Mouse (Mus musculus) spleen, adult 2 months (tissue): ENCODE measurements around the gene Gm37240. TPM values are rescaled to one million over a fixed set of nuclear protein-coding genes. Genes with fewer than 3 reads are reported as not detected.

Experiments
- DNase-seq, 2 experiments: peaks; one replicate each; pipeline versions ENCODE4 v3.0.0 to v3.0.0-alpha.2; 2012 to 2021; ENCODE audit warnings: low spot score in 2 of 2, low read depth in 1 of 2
- H3K27ac ChIP-seq: fragments of 200-500 bp; 2 replicates; pipeline ENCODE4 v1.5.1; 2012; ENCODE audit warnings: low read length, inconsistent platforms; ENCODE audit not compliant: insufficient read depth
- H3K27me3 ChIP-seq: fragments of 200-500 bp; 2 replicates; pipeline ENCODE4 v1.6.1; 2012; ENCODE audit warnings: mild to moderate bottlenecking, moderate library complexity, low read length, inconsistent platforms; ENCODE audit not compliant: control insufficient read depth, insufficient read depth
- H3K36me3 ChIP-seq: fragments of 200-500 bp; 2 replicates; pipeline ENCODE4 v1.6.1; 2012; ENCODE audit warnings: mild to moderate bottlenecking, low read length, inconsistent platforms; ENCODE audit not compliant: control insufficient read depth, insufficient read depth
- H3K4me1 ChIP-seq: fragments of 200-500 bp; 2 replicates; pipeline ENCODE4 v1.6.1; 2011; ENCODE audit warnings: inconsistent platforms; ENCODE audit not compliant: control insufficient read depth, insufficient read depth, insufficient read length
- H3K4me3 ChIP-seq: fragments of 200-500 bp; 2 replicates; pipeline ENCODE4 v1.5.1; 2011; ENCODE audit warnings: mild to moderate bottlenecking, inconsistent platforms; ENCODE audit not compliant: insufficient read depth, insufficient read length; ENCODE audit errors: extremely low read depth
- CTCF ChIP-seq: fragments of 200-500 bp; IDR thresholded peaks from 2 replicates; pipeline ENCODE4 v1.5.1; 2011; ENCODE audit warnings: mild to moderate bottlenecking, inconsistent platforms; ENCODE audit not compliant: insufficient read depth, insufficient read length, insufficient replicate concordance; ENCODE audit errors: extremely low read depth
- POLR2A ChIP-seq: fragments of 200-500 bp; IDR thresholded peaks from 2 replicates; pipeline ENCODE4 v1.6.1; 2011; ENCODE audit warnings: low read depth, low read length, inconsistent platforms
- WGBS: fragments of 180-500 bp; shearing (Covaris S2); methylation state at CpG from one replicate; pipeline ENCODE4 v1.1.7; 2018; 5-methylcytosine and 5-hydroxymethylcytosine counted together
- polyA plus RNA-seq: library from polyadenylated mRNA; depleted of rRNA; stranded (reverse); fragments of >200 nt; gene quantifications from 2 replicates; pipeline ENCODE4 v1.2.3, GENCODE M21; 2012; rRNA removed

The Gm37240 gene
- polyA plus RNA-seq, 1 experiment: 1.1 TPM

DNA sequence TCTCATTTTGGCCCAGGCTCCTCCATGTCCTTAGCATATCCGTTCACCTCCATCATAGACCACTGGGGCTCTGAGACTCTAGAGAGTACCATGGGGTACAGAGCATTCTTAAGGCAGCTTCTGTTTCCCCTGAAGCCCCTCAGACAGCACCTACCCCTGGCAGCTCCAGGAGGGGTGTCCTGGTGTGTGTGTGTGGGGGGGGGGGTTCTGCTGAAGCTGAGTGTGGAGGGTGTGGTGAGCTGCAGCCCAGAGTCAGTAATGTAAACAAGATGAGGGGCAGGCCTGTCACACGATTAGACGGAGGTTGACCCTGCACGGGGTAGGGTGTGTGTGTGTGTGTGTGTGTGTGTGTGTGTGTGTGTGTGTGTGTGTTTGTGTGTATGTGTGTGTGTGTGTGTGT, 1425.6 kb downstream of the Gm37240 start:
- no peaks in the 10 kb centered on the region for H3K4me1 ChIP-seq
- peak overlapping the region; percentile 55; the same call in 1 of the 2 replicates for H3K27ac ChIP-seq
- 76% methylated on average over 4 of the region's 4 CpGs for WGBS
- no peak for DNase-seq
- H3K36me3 ChIP-seq: no peaks in the 10 kb centered on the region
- TF ChIP-seq CTCF (no peak), POLR2A (no peak)
- no peaks in the 10 kb centered on the region for H3K27me3 ChIP-seq
- H3K4me3 ChIP-seq: no peak overlapping the region

- Histone ChIP-seq H3K36me3 (no peaks in the 10 kb centered on the region), H3K4me1 (no peaks in the 10 kb centered on the region), H3K4me3 (no peak overlapping the region), H3K27ac (peak overlapping the region; percentile 6; the same call in 1 of the 2 replicates), H3K27me3 (no peaks in the 10 kb centered on the region)
- TF ChIP-seq CTCF (no peak), POLR2A (no peak)
- 6% methylated on average over 12 of the region's 12 CpGs for WGBS
- DNase-seq: no peak
These were observed 1426.4 kb downstream of the Gm37240 start for GRCm38 (mm10) chr3:84460952-84461351.

DNA sequence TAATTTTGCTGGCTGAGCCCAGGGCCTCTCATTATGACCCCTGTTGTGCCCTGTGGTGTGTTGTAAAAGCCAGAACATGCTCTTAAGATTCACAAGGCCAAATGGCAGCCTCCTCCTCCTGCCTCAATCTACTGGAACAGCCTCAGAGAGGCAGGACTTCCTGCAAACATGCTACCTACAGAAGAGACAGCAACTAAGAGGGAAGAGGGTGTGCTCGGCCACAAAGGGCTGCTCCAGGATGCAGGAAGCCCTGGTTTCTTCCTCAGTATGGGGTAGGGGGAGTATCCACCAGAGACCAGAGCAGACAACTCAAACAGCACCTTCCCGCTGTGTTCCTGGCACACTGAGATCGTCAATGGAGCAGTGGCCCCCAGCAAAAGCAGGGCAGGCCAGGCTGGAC, 1426.8 kb downstream of the Gm37240 start:
- no peaks in the 10 kb centered on the region for H3K36me3 ChIP-seq
- TF ChIP-seq CTCF (no peak), POLR2A (no peak)
- DNase-seq: no peak
- H3K4me3 ChIP-seq: no peak overlapping the region
- H3K27ac ChIP-seq: peak overlapping the region; percentile 6; the same call in 1 of the 2 replicates
- no peaks in the 10 kb centered on the region for H3K27me3 ChIP-seq
- no peaks in the 10 kb centered on the region for H3K4me1 ChIP-seq
- WGBS: 21% methylated on average over 3 of the region's 3 CpGs

GRCm38 (mm10) chr3:84455733-84456417, 1431.4 kb downstream of the Gm37240 start:
- TF ChIP-seq POLR2A (no peak), CTCF (no peak)
- DNase-seq: no peak
- H3K36me3 ChIP-seq: no peaks in the 10 kb centered on the region
- WGBS: 54% methylated on average over 12 of the region's 12 CpGs
- no peaks in the 10 kb centered on the region for H3K27me3 ChIP-seq
- no peaks in the 10 kb centered on the region for H3K4me1 ChIP-seq
- peak overlapping the region; percentile 75; the same call in 1 of the 2 replicates for H3K27ac ChIP-seq
- no peak overlapping the region for H3K4me3 ChIP-seq

- no peak overlapping the region for H3K4me3 ChIP-seq
- no peak overlapping the region for H3K27ac ChIP-seq
- H3K36me3 ChIP-seq: no peaks in the 10 kb centered on the region
- H3K4me1 ChIP-seq: no peaks in the 10 kb centered on the region
- WGBS: 74% methylated on average over 3 of the region's 3 CpGs
- H3K27me3 ChIP-seq: no peaks in the 10 kb centered on the region
- TF ChIP-seq POLR2A (no peak), CTCF (no peak)
- DNase-seq: no peak
These were observed 1436.7 kb downstream of the Gm37240 start for GRCm38 (mm10) chr3:84450651-84451050.

DNA sequence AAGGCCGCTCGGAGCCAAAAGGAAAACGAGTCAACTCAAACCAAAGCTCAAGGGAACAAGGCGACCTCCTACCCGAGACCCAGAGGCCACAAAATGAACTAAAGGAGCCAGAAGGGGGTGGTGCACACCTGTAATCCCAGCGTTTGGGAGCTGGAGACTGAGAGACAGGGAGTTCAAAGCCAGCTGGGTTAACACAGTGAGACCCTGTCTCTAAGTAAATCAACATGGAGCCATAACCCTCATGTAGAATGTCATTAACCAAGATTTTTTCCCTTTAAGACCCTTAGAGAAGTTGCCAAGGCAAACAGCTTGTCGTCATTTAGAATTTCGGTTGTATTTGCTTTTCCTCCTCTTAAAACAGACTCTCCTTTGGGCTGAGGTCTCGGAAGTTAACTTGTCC, 1438.3 kb downstream of the Gm37240 start:
- 90% methylated on average over 9 of the region's 9 CpGs for WGBS
- TF ChIP-seq CTCF (no peak), POLR2A (no peak)
- H3K27me3 ChIP-seq: no peaks in the 10 kb centered on the region
- no peak overlapping the region for H3K4me3 ChIP-seq
- no peak for DNase-seq
- no peaks in the 10 kb centered on the region for H3K4me1 ChIP-seq
- H3K27ac ChIP-seq: no peak overlapping the region
- no peaks in the 10 kb centered on the region for H3K36me3 ChIP-seq

DNA sequence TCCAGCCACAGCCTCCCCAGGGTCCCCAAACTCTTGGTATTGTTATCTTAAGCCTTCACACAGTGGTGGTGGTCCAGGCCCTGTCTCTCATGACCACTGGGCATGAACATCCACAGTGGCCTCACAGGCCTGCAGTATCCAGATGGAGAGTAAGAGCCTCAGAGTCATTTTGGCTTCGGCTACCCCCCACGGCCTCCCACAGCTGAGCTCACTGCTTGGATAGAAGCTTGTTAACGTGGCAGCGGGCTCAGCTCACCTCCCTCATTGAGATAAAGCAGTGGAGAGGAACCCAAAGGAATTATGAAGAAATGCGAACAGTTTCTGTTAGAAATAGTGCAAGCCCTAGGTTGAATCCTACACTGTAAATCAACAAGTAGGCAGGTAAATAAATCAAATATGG, 1439.5 kb downstream of the Gm37240 start:
- H3K36me3 ChIP-seq: no peaks in the 10 kb centered on the region
- WGBS: 92% methylated on average over 5 of the region's 5 CpGs
- H3K4me3 ChIP-seq: no peak overlapping the region
- no peaks in the 10 kb centered on the region for H3K4me1 ChIP-seq
- TF ChIP-seq POLR2A (no peak), CTCF (no peak)
- H3K27me3 ChIP-seq: no peaks in the 10 kb centered on the region
- no peak for DNase-seq
- H3K27ac ChIP-seq: no peak overlapping the region

Other genes with a start within 250 kb of the Gm37240 start
- 0.50 and 0.58 TPM in 2 replicates for gene Fam160a1, start 70.2 kb downstream of the Gm37240 start, polyA plus RNA-seq
- gene Glt28d2, start within 50 bp of the Gm37240 start, polyA plus RNA-seq: 0.08 and 0.11 TPM in 2 replicates
- gene Sh3d19, start 83.6 kb upstream of the Gm37240 start, polyA plus RNA-seq: 5.6 and 9.1 TPM in 2 replicates
- not detected in 2 replicates for gene Prss48, start 115.0 kb upstream of the Gm37240 start, polyA plus RNA-seq